In the genomic region with DNA sequence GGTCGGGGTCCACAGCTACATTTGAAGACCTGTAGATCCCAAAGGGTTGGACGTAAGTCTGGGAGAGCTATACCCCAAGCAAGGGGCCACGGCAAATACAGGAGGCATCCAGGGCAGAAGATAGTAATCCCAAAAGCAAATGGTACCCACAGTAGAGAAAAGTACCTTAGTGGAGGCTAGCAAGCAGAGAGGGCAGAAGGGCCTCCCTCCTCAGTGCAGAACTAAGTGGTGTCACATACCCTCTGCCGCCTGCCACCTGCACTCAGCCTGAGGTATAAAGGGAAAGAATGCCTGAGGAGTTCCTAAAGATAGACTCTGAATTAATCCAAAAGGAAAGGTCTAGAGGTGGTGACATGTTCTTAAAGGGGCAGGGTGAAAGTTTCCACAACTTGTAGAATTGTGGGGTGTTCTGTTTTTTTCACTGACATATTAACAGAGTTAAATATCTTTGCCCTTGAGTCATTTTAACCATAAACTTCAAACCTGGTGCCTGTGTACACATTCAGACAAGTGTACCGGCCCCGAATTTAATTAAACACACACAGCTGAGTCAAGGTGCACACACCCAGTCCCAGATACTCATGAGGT, we compare ENCODE assay signal across 9 mouse cellular contexts. TPM values are rescaled to one million over a fixed set of nuclear protein-coding genes. Genes with fewer than 3 reads are reported as not detected.
DNase-seq lines count a peak whose midpoint lies in the region; ATAC-seq and TF ChIP-seq lines count a peak whose summit lies in the region.
"Had no signal": no experiment of that assay in that cellular context is flagged by ENCODE, and none has a peak within 500 bp of the region (broad histone marks: within the 10 kb centered on the region; RNA-seq: fewer than 3 reads in every experiment).

No protein-coding gene starts in this region.

- H3K4me1 ChIP-seq in spleen, adult 2 months (ENCODE audit: control insufficient read depth, insufficient read depth, insufficient read length) = peaks cover 8% of the 10 kb centered on the region
- H3K4me1 ChIP-seq in liver, embryonic 15.5 days (replicated peaks) = peaks cover 30% of the 10 kb centered on the region

- TF ChIP-seq POLR2A in spleen, adult 2 months (IDR thresholded peaks at IDR 0.05; ENCODE audit: low read depth, low read length) = no peak

- DNase-seq in spleen, adult 2 months (ENCODE audit: low read depth in 1 of 2, low spot score in 2 of 2) = no peak
- DNase-seq in spleen, postnatal 36 days (ENCODE audit: low spot score in 2 of 2) = no peak
- peak; percentile 39 to 52 for DNase-seq in heart, postnatal 36 days
- no peak for DNase-seq in thymus, postnatal 25 days
- no peak for DNase-seq in yolk sac, embryonic 10.5 days (ENCODE audit: low spot score)
- DNase-seq in adrenal gland, adult 18-20 months (ENCODE audit: low spot score in 2 of 2) = no peak

- no peaks in the 10 kb centered on the region for H3K36me3 ChIP-seq in spleen, adult 2 months (ENCODE audit: control insufficient read depth, insufficient read depth, low read length)
- H3K36me3 ChIP-seq in liver, embryonic 15.5 days (replicated peaks) = no peaks in the 10 kb centered on the region

- no peaks in the 10 kb centered on the region for H3K9me3 ChIP-seq in liver, embryonic 15.5 days (replicated peaks)

- H3K27ac ChIP-seq in spleen, adult 2 months (ENCODE audit: insufficient read depth, low read length) = peak overlapping the region; percentile 46; the same call in 1 of the 2 replicates
- peak overlapping the region; percentile 87 for H3K27ac ChIP-seq in liver, embryonic 15.5 days (replicated peaks)

- no peaks in the 10 kb centered on the region for H3K27me3 ChIP-seq in spleen, adult 2 months (ENCODE audit: control insufficient read depth, insufficient read depth, low read length)
- peaks cover 6% of the 10 kb centered on the region; the same call in 1 of the 2 replicates for H3K27me3 ChIP-seq in liver, embryonic 15.5 days

- no peak for ATAC-seq in liver, embryonic 15.5 days (ENCODE audit: insufficient read depth)
- no peak for ATAC-seq in megakaryocyte progenitor cell, adult 5-6 weeks (replicated peaks; ENCODE audit: poor library complexity)

- intact Hi-C loops in heart, postnatal 36 days (cut with DNase I) = loop anchor here (1.0 kb wide), 1 partner anchor 21 kb away; the partner anchor contains the start of gene Nedd4

- H3K4me2 ChIP-seq in liver, embryonic 15.5 days = peak overlapping the region; percentile 87; the same call in 1 of the 2 replicates

- no peak overlapping the region for H3K9ac ChIP-seq in liver, embryonic 15.5 days

- no peak overlapping the region for H3K4me3 ChIP-seq in spleen, adult 2 months (ENCODE audit: extremely low read depth, insufficient read depth, insufficient read length)
- H3K4me3 ChIP-seq in liver, embryonic 15.5 days (replicated peaks) = no peak overlapping the region
- H3K4me3 ChIP-seq: megakaryocyte, embryonic 14.5 days had no signal

- WGBS in spleen, adult 2 months = 94% methylated on average over 6 of the region's 6 CpGs
- 74% methylated on average over 6 of the region's 6 CpGs for WGBS in liver, embryonic 15.5 days (ENCODE audit: insufficient replicate concordance)

- no peak for TF ChIP-seq CTCF in spleen, adult 2 months (IDR thresholded peaks at IDR 0.05; ENCODE audit: extremely low read depth, insufficient read depth, insufficient read length, insufficient replicate concordance)

RNA-seq across cellular contexts. Expression of gene Nedd4, which starts 21.0 kb away (rescaled TPM):
- polyA plus RNA-seq in spleen, adult 2 months (2012; rRNA removed) = 29.9 and 30.6 TPM in 2 replicates
- total RNA-seq in heart, postnatal 36 days (2021) = 100 to 1,000 TPM; 366 to 383 TPM
- polyA plus RNA-seq in liver, embryonic 15.5 days (2015; fragmentation: Nextera tagmentation; extraction: Ambion mirVana) = 90.0 and 90.8 TPM in 2 replicates
- total RNA-seq in adrenal gland, adult 18-20 months (2021) = 100 to 1,000 TPM; 376 to 378 TPM
- total RNA-seq in megakaryocyte progenitor cell, adult 5-6 weeks (2015) = 137 and 168 TPM in 2 replicates
- total RNA-seq in megakaryocyte progenitor cell, adult 5-6 weeks (2017) = 163 and 210 TPM in 2 replicates

Comparison
In these comparisons a context has a peak if more than half of its experiments do, and no peak if none do; other contexts are left out.
1. DNase-seq: peak in heart, postnatal 36 days (2 of 2); none in spleen, adult 2 months (0 of 2), spleen, postnatal 36 days (0 of 2), thymus, postnatal 25 days (single experiment), yolk sac, embryonic 10.5 days (single experiment) and adrenal gland, adult 18-20 months (0 of 2).